Mouse (Mus musculus): Measurements from ENCODE around the gene Kcnh4. TPM values are rescaled to one million over a fixed set of nuclear protein-coding genes. Genes with fewer than 3 reads are reported as not detected.
A peak's percentile ranks its signal among the peaks of the same experiment; 100 is the strongest.

Gene Kcnh4
- polyA plus RNA-seq, 2 experiments: 0.09 TPM; not detected in 1

DNA sequence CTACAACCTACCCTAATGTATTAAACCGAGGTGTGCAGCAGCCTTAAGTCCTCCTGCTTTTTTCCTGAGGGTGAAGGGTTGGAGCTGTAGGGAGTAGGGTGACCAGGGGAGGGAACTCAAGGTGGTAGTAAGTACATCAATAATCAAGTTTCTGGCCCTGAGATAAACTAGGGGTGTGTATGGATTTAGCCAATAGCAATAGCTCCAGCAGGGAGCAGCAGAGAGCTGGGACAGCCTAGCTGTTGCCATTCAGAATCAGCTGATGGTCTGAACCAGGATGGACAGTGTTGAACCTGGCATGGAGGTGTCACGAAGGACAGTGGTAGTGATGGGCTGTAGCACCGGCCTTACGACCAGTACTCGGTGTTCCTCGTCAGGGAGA lies 45.2 kb downstream of the Kcnh4 start:
- no peak for ATAC-seq (ENCODE audit: low FRiP score, low read depth)
- Histone ChIP-seq H3K36me3 (ENCODE audit: control insufficient read depth, insufficient read depth, low read length) (peaks cover 57% of the 10 kb centered on the region), H3K4me1 (ENCODE audit: control insufficient read depth, insufficient read depth, low read length) (peaks cover 23% of the 10 kb centered on the region), H3K9ac (ENCODE audit: low read depth, low read length, severe bottlenecking) (0 out of 2 replicates have a peak overlapping the region, but pooled peaks have one; percentile 13), H3K4me2 (replicated peaks; ENCODE audit: low read depth, low read length, severe bottlenecking) (no peak overlapping the region), H3K27me3 (ENCODE audit: control insufficient read depth, insufficient read depth, low read length) (no peaks in the 10 kb centered on the region), H3K27ac (replicated peaks; ENCODE audit: low read depth, low read length) (no peak overlapping the region), H3K9me3 (ENCODE audit: control insufficient read depth, low read length) (no peaks in the 10 kb centered on the region), H3K4me3 (replicated peaks; ENCODE audit: low read length) (no peak overlapping the region)
- peak; percentile 83 for DNase-seq (ENCODE audit: low spot score)
- WGBS: 42% methylated on average over 6 of the region's 6 CpGs
- TF ChIP-seq POLR2A (IDR thresholded peaks at IDR 0.05; ENCODE audit: borderline replicate concordance, extremely low read depth, insufficient read depth, insufficient read length): no peak

DNA sequence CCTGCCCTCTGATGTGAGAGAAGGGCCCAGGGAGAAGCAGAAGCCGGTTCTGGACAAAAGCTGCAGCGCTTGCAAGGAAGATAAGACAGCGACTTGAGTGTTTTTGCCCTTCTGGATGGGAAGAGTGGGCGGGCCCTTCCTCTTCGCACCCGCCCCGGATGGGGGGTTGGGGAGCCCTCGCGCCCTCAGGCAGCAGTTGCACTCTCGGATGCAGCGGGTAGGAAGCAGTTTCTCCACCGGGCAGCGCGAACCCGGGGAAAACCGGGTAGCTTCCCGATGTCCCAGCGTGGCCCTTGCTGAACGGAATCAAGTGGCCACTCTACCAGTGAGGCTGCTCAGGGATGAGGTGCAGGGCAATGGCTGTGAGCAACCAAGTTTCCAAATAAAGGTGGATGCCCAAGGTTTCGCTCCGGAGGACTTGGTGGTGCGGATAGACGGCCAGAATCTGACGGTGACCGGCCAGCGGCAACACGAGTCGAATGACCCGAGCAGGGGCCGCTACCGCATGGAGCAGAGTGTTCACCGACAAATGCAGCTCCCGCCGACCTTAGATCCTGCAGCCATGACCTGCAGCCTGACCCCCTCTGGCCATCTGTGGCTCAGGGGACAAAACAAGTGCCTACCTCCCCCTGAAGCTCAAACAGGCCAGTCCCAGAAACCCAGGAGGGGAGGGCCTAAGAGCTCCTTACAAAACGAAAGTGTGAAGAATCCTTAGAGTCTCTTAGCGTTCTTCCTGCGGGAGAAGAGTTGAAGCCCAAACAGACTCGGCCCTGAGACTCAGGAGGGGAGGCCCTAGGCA lies 45.8 kb downstream of the Kcnh4 start, which contains the start of gene Hspb9:
TSS of gene Hspb9 (plus strand) at position 116 of the 799 bp plus-strand sequence.
- no peaks in the 10 kb centered on the region for H3K27me3 ChIP-seq (ENCODE audit: control insufficient read depth, insufficient read depth, low read length)
- TF ChIP-seq POLR2A (IDR thresholded peaks at IDR 0.05; ENCODE audit: borderline replicate concordance, extremely low read depth, insufficient read depth, insufficient read length): 0 out of 2 replicates have a peak, but pooled peaks have one; percentile 13
- 0 out of 2 replicates have a peak within 1 kb of the TSS, but pooled peaks have one; percentile 39 for H3K27ac ChIP-seq (replicated peaks; ENCODE audit: low read depth, low read length)
- peaks cover 23% of the 10 kb centered on the region for H3K4me1 ChIP-seq (ENCODE audit: control insufficient read depth, insufficient read depth, low read length)
- peak; percentile 58 for DNase-seq (ENCODE audit: low spot score)
- peak within 1 kb of the TSS; percentile 72 for H3K4me2 ChIP-seq (replicated peaks; ENCODE audit: low read depth, low read length, severe bottlenecking)
- H3K9ac ChIP-seq (ENCODE audit: low read depth, low read length, severe bottlenecking): peak within 1 kb of the TSS; percentile 13; the same call in 1 of the 2 replicates
- peak within 1 kb of the TSS; percentile 23 for H3K4me3 ChIP-seq (replicated peaks; ENCODE audit: low read length)
- no peaks in the 10 kb centered on the region for H3K9me3 ChIP-seq (ENCODE audit: control insufficient read depth, low read length)
- WGBS: 8% methylated on average over 38 of the region's 38 CpGs
- ATAC-seq (ENCODE audit: low FRiP score, low read depth): no peak
- H3K36me3 ChIP-seq (ENCODE audit: control insufficient read depth, insufficient read depth, low read length): peaks cover 57% of the 10 kb centered on the region

DNA sequence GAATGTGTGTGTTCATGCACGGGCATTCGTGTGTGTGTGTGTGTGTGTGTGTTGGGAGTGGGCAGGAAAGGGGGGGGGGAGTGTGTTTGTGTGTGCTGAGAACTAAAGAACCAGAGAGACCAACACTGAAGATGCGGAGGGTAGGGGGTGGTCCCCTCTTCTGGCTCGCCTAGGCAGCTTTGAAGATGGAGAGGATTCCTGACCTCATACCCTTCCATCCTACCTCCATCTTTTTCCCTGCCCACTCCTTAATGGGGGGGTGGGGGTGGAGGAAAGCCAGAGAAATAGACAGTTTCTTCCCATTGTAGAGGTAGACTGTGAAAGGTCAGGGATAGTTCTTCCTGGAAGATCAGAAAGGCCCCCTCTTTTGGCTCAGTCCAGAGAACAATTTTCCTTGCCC lies 46.6 kb downstream of the Kcnh4 start:
- DNase-seq (ENCODE audit: low spot score): no peak
- Histone ChIP-seq H3K27ac (replicated peaks; ENCODE audit: low read depth, low read length) (no peak overlapping the region), H3K27me3 (ENCODE audit: control insufficient read depth, insufficient read depth, low read length) (no peaks in the 10 kb centered on the region), H3K36me3 (ENCODE audit: control insufficient read depth, insufficient read depth, low read length) (peaks cover 57% of the 10 kb centered on the region), H3K4me1 (ENCODE audit: control insufficient read depth, insufficient read depth, low read length) (peaks cover 23% of the 10 kb centered on the region), H3K4me3 (replicated peaks; ENCODE audit: low read length) (0 out of 2 replicates have a peak overlapping the region, but pooled peaks have one; percentile 2), H3K9me3 (ENCODE audit: control insufficient read depth, low read length) (no peaks in the 10 kb centered on the region), H3K4me2 (replicated peaks; ENCODE audit: low read depth, low read length, severe bottlenecking) (peak overlapping the region; percentile 49), H3K9ac (ENCODE audit: low read depth, low read length, severe bottlenecking) (0 out of 2 replicates have a peak overlapping the region, but pooled peaks have one; percentile 13)
- no peak for ATAC-seq (ENCODE audit: low FRiP score, low read depth)
- 61% methylated on average over 4 of the region's 4 CpGs for WGBS
- no peak for TF ChIP-seq POLR2A (IDR thresholded peaks at IDR 0.05; ENCODE audit: borderline replicate concordance, extremely low read depth, insufficient read depth, insufficient read length)

DNA sequence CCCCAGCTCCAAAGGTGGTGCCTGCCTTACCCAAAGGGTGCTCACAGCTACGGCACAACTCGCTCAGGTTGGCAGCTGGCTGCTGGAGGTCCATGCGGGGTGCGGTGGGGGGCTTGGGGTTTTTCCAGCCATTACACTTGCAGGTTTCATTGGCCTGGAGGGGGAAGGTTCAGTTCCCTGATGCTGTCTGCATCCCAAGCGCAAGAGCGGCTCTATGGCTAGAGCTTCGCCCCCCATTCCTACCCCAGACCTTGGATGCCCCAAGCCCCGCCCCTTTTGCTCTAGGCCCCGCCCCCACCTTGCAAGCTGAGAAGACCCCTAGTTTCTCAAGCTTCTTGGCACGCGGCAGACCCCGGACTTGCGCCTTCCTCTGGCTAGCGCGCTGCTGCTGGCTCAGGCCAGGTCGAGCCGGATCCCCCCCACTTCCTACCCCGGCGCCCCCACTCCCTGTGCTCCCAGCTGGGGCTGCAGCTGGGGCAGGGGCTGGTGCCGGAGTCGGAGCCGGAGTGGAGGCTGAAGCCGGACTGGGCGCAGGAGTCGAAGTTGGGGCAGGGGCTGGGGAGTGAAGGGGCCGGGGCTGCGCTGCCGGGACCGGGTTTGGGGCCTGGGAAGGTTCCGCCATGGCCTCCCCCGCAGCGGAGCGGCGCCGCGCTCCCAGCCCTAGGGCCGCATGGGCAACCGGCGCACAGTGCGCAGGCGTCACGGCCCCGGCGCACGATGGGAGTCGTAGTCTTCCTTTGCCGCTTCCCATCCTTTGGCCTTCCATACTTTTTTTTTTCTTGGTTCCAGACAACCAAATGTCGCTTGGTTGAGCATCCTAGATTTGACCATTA lies 47.7 kb downstream of the Kcnh4 start, which contains the start of gene Kat2a:
TSS of gene Kat2a (minus strand) at position 683 of the 833 bp plus-strand sequence.
- no peaks in the 10 kb centered on the region for H3K9me3 ChIP-seq (ENCODE audit: control insufficient read depth, low read length)
- DNase-seq (ENCODE audit: low spot score): peak; percentile 93
- peak; percentile 92 for ATAC-seq (ENCODE audit: low FRiP score, low read depth)
- peak within 1 kb of the TSS; percentile 94 for H3K9ac ChIP-seq (ENCODE audit: low read depth, low read length, severe bottlenecking)
- H3K4me2 ChIP-seq (replicated peaks; ENCODE audit: low read depth, low read length, severe bottlenecking): peak within 1 kb of the TSS; percentile 72
- peaks cover 56% of the 10 kb centered on the region for H3K36me3 ChIP-seq (ENCODE audit: control insufficient read depth, insufficient read depth, low read length)
- H3K27me3 ChIP-seq (ENCODE audit: control insufficient read depth, insufficient read depth, low read length): no peaks in the 10 kb centered on the region
- peak within 1 kb of the TSS; percentile 98 for H3K4me3 ChIP-seq (replicated peaks; ENCODE audit: low read length)
- peak; percentile 81; the same call in 1 of the 2 replicates for TF ChIP-seq POLR2A (IDR thresholded peaks at IDR 0.05; ENCODE audit: borderline replicate concordance, extremely low read depth, insufficient read depth, insufficient read length)
- WGBS: 2% methylated on average over 40 of the region's 48 CpGs
- H3K27ac ChIP-seq (replicated peaks; ENCODE audit: low read depth, low read length): peak within 1 kb of the TSS; percentile 59; the same call in 1 of the 2 replicates
- peaks cover 23% of the 10 kb centered on the region for H3K4me1 ChIP-seq (ENCODE audit: control insufficient read depth, insufficient read depth, low read length)

DNA sequence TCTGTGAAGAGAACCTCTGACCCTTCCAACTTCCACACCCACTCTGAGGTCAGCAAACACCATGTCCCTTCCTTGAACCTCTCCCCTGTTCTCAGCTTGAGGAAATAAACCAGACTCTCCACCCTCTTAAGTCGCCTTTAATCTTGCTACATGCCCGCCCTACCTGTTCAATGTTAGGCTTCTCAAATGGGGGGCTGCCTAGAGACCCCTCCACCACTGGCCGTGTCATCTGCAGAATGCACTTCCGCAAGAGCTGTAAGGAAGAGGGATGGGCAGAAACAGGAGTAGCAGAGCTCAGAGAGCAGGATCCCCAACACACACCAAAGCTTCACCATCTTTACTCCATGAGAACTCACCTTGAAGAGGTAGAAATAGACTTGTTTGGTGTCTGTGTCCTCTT lies 48.8 kb downstream of the Kcnh4 start:
- H3K4me1 ChIP-seq (ENCODE audit: control insufficient read depth, insufficient read depth, low read length): peaks cover 23% of the 10 kb centered on the region
- no peak for TF ChIP-seq POLR2A (IDR thresholded peaks at IDR 0.05; ENCODE audit: borderline replicate concordance, extremely low read depth, insufficient read depth, insufficient read length)
- H3K9me3 ChIP-seq (ENCODE audit: control insufficient read depth, low read length): no peaks in the 10 kb centered on the region
- H3K4me3 ChIP-seq (replicated peaks; ENCODE audit: low read length): no peak overlapping the region
- no peak overlapping the region for H3K4me2 ChIP-seq (replicated peaks; ENCODE audit: low read depth, low read length, severe bottlenecking)
- no peak overlapping the region; the same call in 1 of the 2 replicates for H3K9ac ChIP-seq (ENCODE audit: low read depth, low read length, severe bottlenecking)
- no peak for ATAC-seq (ENCODE audit: low FRiP score, low read depth)
- WGBS: 88% methylated on average over 4 of the region's 4 CpGs
- peaks cover 56% of the 10 kb centered on the region for H3K36me3 ChIP-seq (ENCODE audit: control insufficient read depth, insufficient read depth, low read length)
- DNase-seq (ENCODE audit: low spot score): no peak
- no peak overlapping the region for H3K27ac ChIP-seq (replicated peaks; ENCODE audit: low read depth, low read length)
- H3K27me3 ChIP-seq (ENCODE audit: control insufficient read depth, insufficient read depth, low read length): no peaks in the 10 kb centered on the region
